Mouse (Mus musculus) MEL (cell line): ENCODE measurements around the gene Tom1l2. TPM values are rescaled to one million over a fixed set of nuclear protein-coding genes. Genes with fewer than 3 reads are reported as not detected.

Experiments used
- DNase-seq: peaks from one replicate; pipeline ENCODE4 v3.0.0; 2011; ENCODE audit warnings: low read depth, low spot score
- H3K27ac ChIP-seq: 2 replicates; pipeline ENCODE4 v1.5.1; 2012; ENCODE audit warnings: low read depth, mild to moderate bottlenecking, control low read depth, low read length, moderate library complexity; ENCODE audit not compliant: control insufficient read depth
- H3K27me3 ChIP-seq, 2 experiments: fragments of 150-350 bp in 1 of 2; sonication (generic) in 1 of 2; 2 replicates each; pipeline ENCODE4 v1.6.1; 2012; ENCODE audit warnings: low read length in 2 of 2, mild to moderate bottlenecking in 2 of 2, improper control_type of control experiment in 1 of 2, moderate library complexity in 1 of 2; ENCODE audit not compliant: insufficient read depth in 2 of 2, control insufficient read depth in 1 of 2
- H3K36me3 ChIP-seq, 2 experiments: 2 replicates each; pipeline ENCODE4 v1.6.1; 2012 to 2014; ENCODE audit warnings: low read length in 2 of 2, improper control_type of control experiment in 1 of 2, inconsistent platforms in 1 of 2, mild to moderate bottlenecking in 1 of 2; ENCODE audit not compliant: insufficient read depth in 2 of 2, control insufficient read depth in 1 of 2
- H3K4me1 ChIP-seq, 2 experiments: fragments of 150-350 bp in 1 of 2; sonication (generic) in 1 of 2; 2 replicates each; pipeline ENCODE4 v1.6.1; 2012; ENCODE audit warnings: low read length in 2 of 2, improper control_type of control experiment in 1 of 2, mild to moderate bottlenecking in 1 of 2; ENCODE audit not compliant: insufficient read depth in 2 of 2, control insufficient read depth in 1 of 2
- H3K4me3 ChIP-seq, 2 experiments: fragments of 150-350 bp in 1 of 2; sonication (generic) in 1 of 2; 2 replicates each; pipeline ENCODE4 v1.5.1; 2012; ENCODE audit warnings: low read depth in 2 of 2, low read length in 2 of 2, mild to moderate bottlenecking in 2 of 2, moderate library complexity in 2 of 2, control low read depth in 1 of 2, improper control_type of control experiment in 1 of 2; ENCODE audit not compliant: control insufficient read depth in 1 of 2, insufficient read depth in 1 of 2
- H3K79me2 ChIP-seq: 2 replicates; pipeline ENCODE4 v1.6.1; 2012; ENCODE audit warnings: mild to moderate bottlenecking, low read length, moderate library complexity; ENCODE audit not compliant: control insufficient read depth, poor library complexity, insufficient read depth
- H3K9ac ChIP-seq: 2 replicates; pipeline ENCODE4 v1.6.1; 2012; ENCODE audit warnings: low read depth, mild to moderate bottlenecking, control low read depth, low read length, moderate library complexity; ENCODE audit not compliant: control insufficient read depth, poor library complexity, severe bottlenecking
- H3K9me3 ChIP-seq: fragments of 150-350 bp; sonication (generic); replicated peaks from 2 replicates; pipeline ENCODE4 v1.6.1; 2012; ENCODE audit warnings: mild to moderate bottlenecking, low read length, improper control_type of control experiment, moderate library complexity; ENCODE audit not compliant: insufficient read depth
- CTCF ChIP-seq, 3 experiments: IDR thresholded peaks in 2 of 3; conservative IDR thresholded peaks in 1 of 3; 2 replicates each; pipeline ENCODE4 v1.5.1; 2011 to 2012; ENCODE audit warnings: low read length in 3 of 3, low read depth in 2 of 3, mild to moderate bottlenecking in 2 of 3, improper control_type of control experiment in 1 of 3, inconsistent platforms in 1 of 3, mixed read lengths in 1 of 3, moderate library complexity in 1 of 3; ENCODE audit not compliant: control insufficient read depth in 1 of 3, insufficient read depth in 1 of 3, poor library complexity in 1 of 3, severe bottlenecking in 1 of 3
- E2F4 ChIP-seq: IDR thresholded peaks from 2 replicates; pipeline ENCODE4 v1.6.1; 2011; ENCODE audit warnings: low read depth, low read length, improper control_type of control experiment, borderline replicate concordance
- GABPA ChIP-seq: IDR thresholded peaks from 2 replicates; pipeline ENCODE4 v1.6.1; 2012; ENCODE audit warnings: low read depth, mild to moderate bottlenecking, inconsistent platforms, low read length, improper control_type of control experiment, moderate library complexity
- JUND ChIP-seq: IDR thresholded peaks from 2 replicates; pipeline ENCODE4 v1.6.1; 2011; ENCODE audit warnings: low read depth, mild to moderate bottlenecking, improper control_type of control experiment, low read length
- MAX ChIP-seq: IDR thresholded peaks from 2 replicates; pipeline ENCODE4 v1.6.1; 2011; ENCODE audit warnings: low read length, improper control_type of control experiment
- MEF2A ChIP-seq: IDR thresholded peaks from 2 replicates; pipeline ENCODE4 v1.6.1; 2014; ENCODE audit warnings: low read depth, mild to moderate bottlenecking, inconsistent platforms, low read length, improper control_type of control experiment; ENCODE audit not compliant: poor library complexity, insufficient replicate concordance, severe bottlenecking; ENCODE audit errors: extremely low read depth
- MYB ChIP-seq: IDR thresholded peaks from 2 replicates; pipeline ENCODE4 v1.6.1; 2011; ENCODE audit warnings: mild to moderate bottlenecking, low read depth, low read length, improper control_type of control experiment
- MYC ChIP-seq: IDR thresholded peaks from 2 replicates; pipeline ENCODE4 v1.6.1; 2011; ENCODE audit warnings: low read depth, mild to moderate bottlenecking, low read length, improper control_type of control experiment, moderate library complexity
- NELFE ChIP-seq: IDR thresholded peaks from 2 replicates; pipeline ENCODE4 v1.6.1; 2011; ENCODE audit warnings: low read depth, low read length, improper control_type of control experiment
- NRF1 ChIP-seq: IDR thresholded peaks from 2 replicates; pipeline ENCODE4 v1.6.1; 2014; ENCODE audit warnings: low read depth, mild to moderate bottlenecking, inconsistent platforms, low read length, improper control_type of control experiment, moderate library complexity; ENCODE audit not compliant: poor library complexity, insufficient read depth, severe bottlenecking
- RAD21 ChIP-seq: IDR thresholded peaks from 2 replicates; pipeline ENCODE4 v1.6.1; 2011; ENCODE audit warnings: mild to moderate bottlenecking, low read depth, low read length, improper control_type of control experiment
- RCOR1 ChIP-seq: IDR thresholded peaks from 2 replicates; pipeline ENCODE4 v1.6.1; 2012; ENCODE audit warnings: low read depth, mild to moderate bottlenecking, inconsistent platforms, low read length, improper control_type of control experiment
- SIN3A ChIP-seq: IDR thresholded peaks from 2 replicates; pipeline ENCODE4 v1.6.1; 2012; ENCODE audit warnings: low read length, improper control_type of control experiment, inconsistent platforms
- SMC3 ChIP-seq: IDR thresholded peaks from 2 replicates; pipeline ENCODE4 v1.6.1; 2011; ENCODE audit warnings: low read depth, low read length, improper control_type of control experiment
- TBP ChIP-seq: IDR thresholded peaks from 2 replicates; pipeline ENCODE4 v1.8.0; 2011; ENCODE audit warnings: low read depth, low read length, improper control_type of control experiment
- UBTF ChIP-seq: IDR thresholded peaks from 2 replicates; pipeline ENCODE4 v1.6.1; 2012; ENCODE audit warnings: low read depth, mild to moderate bottlenecking, inconsistent platforms, low read length, improper control_type of control experiment, moderate library complexity, borderline replicate concordance; ENCODE audit not compliant: insufficient read depth
- USF1 ChIP-seq: IDR thresholded peaks from 2 replicates; pipeline ENCODE4 v1.6.1; 2014; ENCODE audit warnings: low read depth, mild to moderate bottlenecking, inconsistent platforms, low read length, improper control_type of control experiment, moderate library complexity
- ZC3H11A ChIP-seq: IDR thresholded peaks from 2 replicates; pipeline ENCODE4 v1.6.1; 2012; ENCODE audit warnings: low read depth, mild to moderate bottlenecking, inconsistent platforms, low read length, improper control_type of control experiment
- ZKSCAN1 ChIP-seq: IDR thresholded peaks from 2 replicates; pipeline ENCODE4 v1.6.1; 2012; ENCODE audit warnings: low read depth, mild to moderate bottlenecking, inconsistent platforms, low read length, improper control_type of control experiment, moderate library complexity
- polyA plus RNA-seq, 2 experiments: library from polyadenylated mRNA; stranded (reverse) in 1 of 2; unstranded in 1 of 2; fragments of >175 nt in 1 of 2; fragments of >200 nt in 1 of 2; gene quantifications; 2 replicates each; pipeline versions ENCODE4 v1.2.1 to v1.2.4; 2012; ENCODE audit warnings: low replicate concordance in 2 of 2, low read depth in 1 of 2; ENCODE audit not compliant: insufficient read length in 2 of 2, insufficient read depth in 1 of 2, missing spikeins in 1 of 2
- total RNA-seq: library from RNA; depleted of rRNA; stranded (reverse); fragments of 300-350 nt; gene quantifications from 2 replicates; pipeline ENCODE4 v1.2.3, GENCODE M21; 2012

The Tom1l2 gene
- total and polyA plus RNA-seq, 3 experiments, result 6.8 to 12.2 TPM; not detected in 1

DNA sequence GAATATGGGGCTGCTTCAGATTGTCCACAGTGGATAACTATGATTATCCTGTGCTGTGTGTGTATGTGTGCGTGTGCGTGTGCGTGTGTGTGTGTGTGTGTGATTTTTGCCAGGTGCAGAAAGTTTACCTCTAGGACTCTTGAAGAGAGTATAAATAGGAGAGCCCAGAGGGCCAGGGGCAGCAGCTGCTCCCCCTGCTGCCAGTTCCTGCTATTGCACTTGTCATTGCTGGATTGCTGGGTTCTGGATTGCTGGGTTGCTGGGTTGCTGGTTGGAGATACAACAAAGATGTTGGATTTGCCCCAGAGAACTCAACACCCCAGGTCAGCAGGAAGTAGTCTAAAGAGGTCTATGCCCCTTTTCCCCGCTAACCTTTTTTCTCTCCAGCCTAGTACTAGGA is 14.4 kb downstream of the Tom1l2 start:
- no peak overlapping the region for H3K27ac ChIP-seq
- no peak overlapping the region for H3K4me3 ChIP-seq
- H3K4me1 ChIP-seq, result no peaks in the 10 kb centered on the region
- DNase-seq, result peak; percentile 52
- peak; percentile 70 to 80 (median 78) for TF ChIP-seq CTCF (IDR thresholded peaks at IDR 0.05 in 2 of 3, conservative IDR thresholded peaks at IDR 0.05 in 1 of 3; ENCODE audit: control insufficient read depth in 1 of 3, insufficient read depth in 1 of 3, low read depth in 2 of 3, low read length in 3 of 3, poor library complexity in 1 of 3, severe bottlenecking in 1 of 3)
- peak; percentile 77 for TF ChIP-seq SMC3
- 0 out of 2 replicates have a peak, but pooled peaks have one; percentile 15 for TF ChIP-seq ZC3H11A
- TF ChIP-seq RAD21, result peak; percentile 41
- no peak for TF ChIP-seq ZKSCAN1
- TF ChIP-seq, all 39 proteins: peak for 4
- H3K9ac ChIP-seq, result no peak overlapping the region
- no peaks in the 10 kb centered on the region for H3K27me3 ChIP-seq
- no peaks in the 10 kb centered on the region for H3K36me3 ChIP-seq
- H3K9me3 ChIP-seq, result no peaks in the 10 kb centered on the region
- no peaks in the 10 kb centered on the region for H3K79me2 ChIP-seq

DNA sequence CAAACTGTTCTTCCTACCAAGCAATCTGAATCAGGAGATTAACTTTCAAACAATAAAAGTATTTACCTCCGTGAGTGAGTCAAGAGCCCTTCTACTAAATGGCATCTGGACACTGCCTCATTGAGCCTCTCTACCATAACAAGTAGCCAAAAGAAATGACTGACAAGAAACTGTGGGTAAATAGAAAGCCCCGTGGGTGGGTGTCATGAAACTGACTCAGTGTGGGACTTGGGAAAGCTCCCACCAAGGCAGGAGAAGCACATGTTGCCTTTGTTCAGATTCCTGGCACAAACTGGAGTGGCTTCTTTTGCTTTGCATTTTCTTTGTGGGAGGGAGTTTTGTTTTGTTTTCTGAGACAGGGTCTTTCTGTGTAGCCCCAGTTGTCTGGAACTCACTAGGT is 16.9 kb downstream of the Tom1l2 start:
- H3K27ac ChIP-seq, result no peak overlapping the region

DNA sequence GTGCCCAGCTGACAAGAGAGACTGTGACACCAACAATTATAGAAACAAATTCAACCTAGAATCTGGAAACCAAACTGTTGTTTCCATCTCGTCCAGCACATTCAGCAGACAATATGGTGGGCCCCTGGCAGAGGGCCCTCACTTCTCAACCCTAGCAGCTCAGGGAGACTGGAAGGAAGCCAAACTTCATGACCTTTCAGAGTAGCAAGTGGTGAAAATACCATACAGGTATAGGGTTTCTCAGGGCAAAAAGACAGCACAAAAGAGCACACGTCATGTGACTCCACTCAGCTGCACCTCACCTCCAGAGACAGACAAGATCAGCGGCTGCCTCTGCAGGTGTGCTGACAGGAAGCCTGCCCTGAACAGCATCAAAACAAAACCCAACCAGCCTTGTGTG is 18.6 kb downstream of the Tom1l2 start:
- no peaks in the 10 kb centered on the region for H3K79me2 ChIP-seq
- H3K36me3 ChIP-seq, result no peaks in the 10 kb centered on the region
- H3K27ac ChIP-seq, result no peak overlapping the region
- TF ChIP-seq NELFE, result no peak
- no peak for TF ChIP-seq JUND
- TF ChIP-seq RCOR1, result no peak
- no peak for TF ChIP-seq E2F4
- TF ChIP-seq UBTF, result no peak
- no peak for TF ChIP-seq TBP
- TF ChIP-seq SMC3, result no peak
- no peak for TF ChIP-seq MAX
- no peak for TF ChIP-seq MYB
- no peak for TF ChIP-seq MEF2A
- no peaks in the 10 kb centered on the region for H3K27me3 ChIP-seq
- H3K9me3 ChIP-seq, result no peaks in the 10 kb centered on the region
- no peak overlapping the region for H3K9ac ChIP-seq
- no peaks in the 10 kb centered on the region for H3K4me1 ChIP-seq
- DNase-seq, result no peak
- no peak overlapping the region for H3K4me3 ChIP-seq

More for the DNA sequence above, 16.9 kb downstream of the Tom1l2 start:
- no peaks in the 10 kb centered on the region for H3K27me3 ChIP-seq
- H3K79me2 ChIP-seq, result no peaks in the 10 kb centered on the region
- DNase-seq, result no peak
- no peak overlapping the region for H3K4me3 ChIP-seq
- H3K36me3 ChIP-seq, result no peaks in the 10 kb centered on the region
- no peak overlapping the region for H3K9ac ChIP-seq
- TF ChIP-seq MYC, result no peak
- TF ChIP-seq E2F4, result no peak
- no peak for TF ChIP-seq RAD21
- TF ChIP-seq SIN3A, result no peak
- no peak for TF ChIP-seq GABPA
- TF ChIP-seq USF1, result no peak
- TF ChIP-seq NRF1, result no peak
- no peak for TF ChIP-seq UBTF
- H3K9me3 ChIP-seq, result no peaks in the 10 kb centered on the region
- no peaks in the 10 kb centered on the region for H3K4me1 ChIP-seq
